9 mouse cellular contexts compared by ENCODE assay signal in the genomic region with DNA sequence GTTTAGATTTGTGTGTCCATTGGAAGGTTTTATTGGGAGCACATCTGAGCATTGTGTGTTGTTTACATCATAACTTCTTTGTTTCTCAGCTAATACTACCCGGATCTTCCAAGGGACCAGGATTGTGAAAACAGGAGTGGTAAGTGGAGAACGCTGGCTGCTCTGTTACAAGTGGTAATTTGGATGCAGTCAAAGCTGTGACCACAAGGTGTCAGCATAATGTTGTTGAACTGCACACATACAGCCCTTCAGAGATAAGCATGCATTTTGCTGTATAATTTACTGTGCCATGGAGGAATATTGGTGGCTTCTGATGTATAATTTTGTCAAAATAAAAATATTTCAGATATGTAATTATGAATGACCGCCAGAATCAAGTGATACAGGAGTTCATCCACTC.
DNase-seq lines count a peak whose midpoint lies in the region; ATAC-seq and TF ChIP-seq lines count a peak whose summit lies in the region.
"Had no signal": no experiment of that assay in that cellular context is flagged by ENCODE, and none has a peak within 500 bp of the region (broad histone marks: within the 10 kb centered on the region; RNA-seq: fewer than 3 reads in every experiment).

No protein-coding gene starts in this region.

- no peak overlapping the region for H3K9ac ChIP-seq in heart, postnatal 0 days (replicated peaks; ENCODE audit: low read depth, low read length)
- no peak overlapping the region for H3K9ac ChIP-seq in heart, embryonic 11.5 days (ENCODE audit: low read depth, low read length)
- H3K9ac ChIP-seq in forebrain, postnatal 0 days: no peak overlapping the region
- no peak overlapping the region for H3K9ac ChIP-seq in limb, embryonic 11.5 days (ENCODE audit: low read length)
- no peak overlapping the region for H3K9ac ChIP-seq in neural tube, embryonic 12.5 days
- H3K9ac ChIP-seq: liver, embryonic 15.5 days had no signal

- TF ChIP-seq CTCF in heart, postnatal 0 days (IDR thresholded peaks at IDR 0.05; ENCODE audit: low read depth): peak; percentile 91
- TF ChIP-seq CTCF in cerebellum, adult 2 months (IDR thresholded peaks at IDR 0.05; ENCODE audit: borderline replicate concordance, insufficient read depth, low read depth, low read length): peak; percentile 66
- peak; percentile 96 for TF ChIP-seq CTCF in forebrain, postnatal 0 days (IDR thresholded peaks at IDR 0.05; ENCODE audit: low read depth)

- H3K27ac ChIP-seq in heart, postnatal 0 days (ENCODE audit: low read depth): no peak overlapping the region
- H3K27ac ChIP-seq in heart, embryonic 11.5 days (ENCODE audit: low read depth, low read length): no peak overlapping the region
- no peak overlapping the region for H3K27ac ChIP-seq in cerebellum, adult 2 months (ENCODE audit: insufficient read depth, low read length)
- no peak overlapping the region for H3K27ac ChIP-seq in forebrain, postnatal 0 days (ENCODE audit: low read depth, low read length)
- H3K27ac ChIP-seq in limb, embryonic 11.5 days (replicated peaks; ENCODE audit: low read depth, low read length): no peak overlapping the region
- no peak overlapping the region for H3K27ac ChIP-seq in neural tube, embryonic 12.5 days
- H3K27ac ChIP-seq: liver, embryonic 15.5 days had no signal

- H3K9me3 ChIP-seq in heart, postnatal 0 days (replicated peaks; ENCODE audit: control insufficient read depth, low read length): no peaks in the 10 kb centered on the region
- H3K9me3 ChIP-seq in heart, embryonic 11.5 days (replicated peaks; ENCODE audit: control insufficient read depth, low read length): no peaks in the 10 kb centered on the region
- no peaks in the 10 kb centered on the region for H3K9me3 ChIP-seq in forebrain, postnatal 0 days (ENCODE audit: low read length)
- no peaks in the 10 kb centered on the region for H3K9me3 ChIP-seq in limb, embryonic 11.5 days (ENCODE audit: control insufficient read depth, low read length)
- no peaks in the 10 kb centered on the region for H3K9me3 ChIP-seq in neural tube, embryonic 12.5 days
- H3K9me3 ChIP-seq: liver, embryonic 15.5 days had no signal

- no peak for TF ChIP-seq POLR2A in cerebellum, adult 2 months (IDR thresholded peaks at IDR 0.05; ENCODE audit: borderline replicate concordance, insufficient read depth, low read length)

- no peaks in the 10 kb centered on the region for H3K27me3 ChIP-seq in heart, postnatal 0 days (ENCODE audit: control insufficient read depth, insufficient read depth, low read length)
- H3K27me3 ChIP-seq in heart, embryonic 11.5 days (ENCODE audit: control insufficient read depth, insufficient read depth, low read length): no peaks in the 10 kb centered on the region
- H3K27me3 ChIP-seq in cerebellum, adult 2 months (ENCODE audit: control insufficient read depth, insufficient read depth, low read length): no peaks in the 10 kb centered on the region
- no peaks in the 10 kb centered on the region for H3K27me3 ChIP-seq in forebrain, postnatal 0 days (ENCODE audit: insufficient read depth, low read length)
- no peaks in the 10 kb centered on the region for H3K27me3 ChIP-seq in limb, embryonic 11.5 days (ENCODE audit: control insufficient read depth, insufficient read depth, low read length)
- H3K27me3 ChIP-seq in neural tube, embryonic 12.5 days (replicated peaks): 0 out of 2 replicates have a peak, but pooled peaks cover 2% of the 10 kb centered on the region
- H3K27me3 ChIP-seq: liver, embryonic 15.5 days had no signal

- no peak overlapping the region for H3K4me2 ChIP-seq in heart, postnatal 0 days (ENCODE audit: low read depth, low read length)
- no peak overlapping the region for H3K4me2 ChIP-seq in heart, embryonic 11.5 days
- no peak overlapping the region for H3K4me2 ChIP-seq in forebrain, postnatal 0 days (ENCODE audit: low read depth)
- H3K4me2 ChIP-seq in limb, embryonic 11.5 days (ENCODE audit: low read depth, severe bottlenecking): no peak overlapping the region
- H3K4me2 ChIP-seq in neural tube, embryonic 12.5 days (replicated peaks): no peak overlapping the region
- H3K4me2 ChIP-seq: liver, embryonic 15.5 days had no signal

- TF ChIP-seq EP300 in heart, postnatal 0 days (IDR thresholded peaks at IDR 0.05; ENCODE audit: low read depth): no peak

- 33% methylated on average over 3 of the region's 3 CpGs for WGBS in heart, postnatal 0 days
- 50% methylated on average over 3 of the region's 3 CpGs for WGBS in heart, embryonic 11.5 days (ENCODE audit: insufficient replicate concordance)
- 39% methylated on average over 3 of the region's 3 CpGs for WGBS in cerebellum, adult 2 months
- 24% methylated on average over 3 of the region's 3 CpGs for WGBS in forebrain, postnatal 0 days
- WGBS in limb, embryonic 11.5 days: 50% methylated on average over 3 of the region's 3 CpGs
- 51% methylated on average over 3 of the region's 3 CpGs for WGBS in neural tube, embryonic 12.5 days

- H3K36me3 ChIP-seq in heart, postnatal 0 days (replicated peaks; ENCODE audit: control insufficient read depth, insufficient read depth, low read length): no peaks in the 10 kb centered on the region
- H3K36me3 ChIP-seq in heart, embryonic 11.5 days (ENCODE audit: control insufficient read depth, insufficient read depth, low read length): no peaks in the 10 kb centered on the region
- no peaks in the 10 kb centered on the region for H3K36me3 ChIP-seq in forebrain, postnatal 0 days (ENCODE audit: insufficient read depth)
- H3K36me3 ChIP-seq in limb, embryonic 11.5 days (ENCODE audit: control insufficient read depth, insufficient read depth, low read length): no peaks in the 10 kb centered on the region
- H3K36me3 ChIP-seq in neural tube, embryonic 12.5 days: no peaks in the 10 kb centered on the region
- H3K36me3 ChIP-seq: liver, embryonic 15.5 days had no signal

- no peak overlapping the region for H3K4me3 ChIP-seq in heart, postnatal 0 days (ENCODE audit: low read depth, low read length)
- H3K4me3 ChIP-seq in heart, embryonic 11.5 days (ENCODE audit: low read depth, low read length): no peak overlapping the region
- H3K4me3 ChIP-seq in cerebellum, adult 2 months (replicated peaks; ENCODE audit: insufficient read depth, low read depth, low read length): no peak overlapping the region
- no peak overlapping the region for H3K4me3 ChIP-seq in forebrain, postnatal 0 days (ENCODE audit: low read depth, low read length)
- H3K4me3 ChIP-seq in limb, embryonic 11.5 days (ENCODE audit: low read depth, low read length): no peak overlapping the region
- no peak overlapping the region for H3K4me3 ChIP-seq in neural tube, embryonic 12.5 days
- H3K4me3 ChIP-seq: liver, embryonic 15.5 days had no signal

- ATAC-seq in heart, postnatal 0 days (ENCODE audit: insufficient read depth, low read depth): peak; percentile 77; the same call in 1 of the 2 replicates
- no peak for ATAC-seq in heart, embryonic 11.5 days (replicated peaks; ENCODE audit: insufficient number of reproducible peaks, low FRiP score, low TSS enrichment)
- ATAC-seq in forebrain, postnatal 0 days: peak; percentile 91
- peak; percentile 62; the same call in 1 of the 2 replicates for ATAC-seq in limb, embryonic 11.5 days (ENCODE audit: insufficient number of reproducible peaks, low FRiP score, low TSS enrichment, low read depth)
- peak; percentile 77 for ATAC-seq in neural tube, embryonic 12.5 days (ENCODE audit: low FRiP score, low read depth)
- no peak for ATAC-seq in activated CD4-positive, CD25-positive, alpha-beta regulatory T cell, adult 4 months

- DNase-seq in heart, postnatal 0 days (ENCODE audit: low spot score): peak; percentile 61
- peak; percentile 46 to 50 for DNase-seq in cerebellum, adult 2 months
- peak; percentile 89 for DNase-seq in forebrain, postnatal 0 days
- peak; percentile 67 for DNase-seq in kidney, adult 9 months
- DNase-seq in limb, embryonic 11.5 days (ENCODE audit: low spot score): peak; percentile 70

- H3K4me1 ChIP-seq in heart, postnatal 0 days (ENCODE audit: control insufficient read depth, insufficient read depth): no peaks in the 10 kb centered on the region
- no peaks in the 10 kb centered on the region for H3K4me1 ChIP-seq in heart, embryonic 11.5 days (ENCODE audit: control insufficient read depth, insufficient read depth, low read length)
- H3K4me1 ChIP-seq in cerebellum, adult 2 months (ENCODE audit: control insufficient read depth, insufficient read depth, low read length): no peaks in the 10 kb centered on the region
- no peaks in the 10 kb centered on the region for H3K4me1 ChIP-seq in forebrain, postnatal 0 days (ENCODE audit: insufficient read depth)
- no peaks in the 10 kb centered on the region for H3K4me1 ChIP-seq in limb, embryonic 11.5 days (ENCODE audit: control insufficient read depth, insufficient read depth, low read length)
- no peaks in the 10 kb centered on the region; the same call in 1 of the 2 replicates for H3K4me1 ChIP-seq in neural tube, embryonic 12.5 days
- H3K4me1 ChIP-seq: liver, embryonic 15.5 days had no signal

Comparison
In these comparisons a context has a peak if more than half of its experiments do, and no peak if none do; other contexts are left out.
1. ATAC-seq: peak in heart, postnatal 0 days (single experiment), forebrain, postnatal 0 days (single experiment), limb, embryonic 11.5 days (single experiment) and neural tube, embryonic 12.5 days (single experiment); none in heart, embryonic 11.5 days (single experiment) and activated CD4-positive, CD25-positive, alpha-beta regulatory T cell, adult 4 months (single experiment).
2. Peak in every context shown above with its lines, with median percentiles within 50 percentile points of each other: DNase-seq and CTCF ChIP-seq.